Mouse (Mus musculus) kidney, adult 2 months (tissue): ENCODE data around the gene Ptgis.

Experiments used
- CTCF ChIP-seq: fragments of 200-500 bp; conservative IDR thresholded peaks from 2 replicates; pipeline ENCODE4 v1.5.1; 2011; ENCODE audit warnings: low read depth, mild to moderate bottlenecking, control low read depth, low read length, moderate library complexity, mixed read lengths; ENCODE audit not compliant: insufficient read depth, insufficient read length
- POLR2A ChIP-seq: fragments of 200-500 bp; IDR thresholded peaks from one replicate; pipeline ENCODE4 v1.6.1; 2011; ENCODE audit warnings: low read depth, low read length, control low read depth

GRCm38 (mm10) chr2:167280090-167280985, 39.9 kb upstream of the Ptgis start:
- no peak for TF ChIP-seq POLR2A
- TF ChIP-seq CTCF, result peak; percentile 98
